Mouse (Mus musculus): Measurements from ENCODE around the gene Hmgn3. TPM values are rescaled to one million over a fixed set of nuclear protein-coding genes. Genes with fewer than 3 reads are reported as not detected.

Gene Hmgn3
- total and polyA plus RNA-seq, 2 experiments from 2014 or later, result 74.6 to 213 TPM

DNA sequence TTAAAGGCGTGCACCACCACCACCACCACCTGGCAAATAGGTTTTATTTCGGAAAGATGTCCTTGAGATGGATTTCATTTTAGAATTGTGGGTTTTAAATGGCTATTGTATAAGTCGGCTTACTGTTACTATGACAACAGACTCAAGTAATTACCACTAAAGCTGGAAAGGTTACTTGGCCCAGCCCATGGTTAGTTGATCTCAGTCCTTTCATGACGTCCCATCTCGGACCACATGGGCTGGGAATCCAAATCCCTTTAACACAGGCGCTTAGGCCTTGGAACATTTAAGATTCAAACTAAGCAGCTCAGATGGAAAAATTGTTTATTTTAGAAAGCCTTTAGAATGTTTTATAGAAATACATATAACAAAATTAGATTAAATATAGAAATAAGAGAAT lies 64.2 kb downstream of the Hmgn3 start:
- no peak for TF ChIP-seq CTCF (IDR thresholded peaks at IDR 0.05; ENCODE audit: low read depth)
- peak; percentile 43; the same call in 1 of the 2 replicates for ATAC-seq
- Histone ChIP-seq H3K4me2 (ENCODE audit: low read depth) (no peak overlapping the region), H3K9me3 (ENCODE audit: low read length) (no peaks in the 10 kb centered on the region), H3K9ac (no peak overlapping the region), H3K27me3 (ENCODE audit: insufficient read depth, low read length) (no peaks in the 10 kb centered on the region), H3K36me3 (ENCODE audit: insufficient read depth) (no peaks in the 10 kb centered on the region), H3K4me1 (ENCODE audit: insufficient read depth) (no peaks in the 10 kb centered on the region), H3K4me3 (ENCODE audit: low read depth, low read length) (no peak overlapping the region), H3K27ac (ENCODE audit: low read depth, low read length) (0 out of 2 replicates have a peak overlapping the region, but pooled peaks have one; percentile 15)
- no peak for DNase-seq
- 48% methylated on average over 6 of the region's 6 CpGs for WGBS

- WGBS, result 93% methylated on average over 3 of the region's 3 CpGs
- ATAC-seq (no peak), DNase-seq (no peak)
- no peak overlapping the region for H3K27ac ChIP-seq (ENCODE audit: low read depth, low read length)
- TF ChIP-seq CTCF (IDR thresholded peaks at IDR 0.05; ENCODE audit: low read depth), result no peak
- no peaks in the 10 kb centered on the region for H3K9me3 ChIP-seq (ENCODE audit: low read length)
- H3K4me3 ChIP-seq (ENCODE audit: low read depth, low read length), result no peak overlapping the region
- H3K4me2 ChIP-seq (ENCODE audit: low read depth), result no peak overlapping the region
- no peaks in the 10 kb centered on the region for H3K36me3 ChIP-seq (ENCODE audit: insufficient read depth)
- H3K27me3 ChIP-seq (ENCODE audit: insufficient read depth, low read length), result no peaks in the 10 kb centered on the region
- H3K4me1 ChIP-seq (ENCODE audit: insufficient read depth), result no peaks in the 10 kb centered on the region
- no peak overlapping the region for H3K9ac ChIP-seq
Observed at GRCm38 (mm10) chr9:83079724-83080123, 66.8 kb downstream of the Hmgn3 start.

DNA sequence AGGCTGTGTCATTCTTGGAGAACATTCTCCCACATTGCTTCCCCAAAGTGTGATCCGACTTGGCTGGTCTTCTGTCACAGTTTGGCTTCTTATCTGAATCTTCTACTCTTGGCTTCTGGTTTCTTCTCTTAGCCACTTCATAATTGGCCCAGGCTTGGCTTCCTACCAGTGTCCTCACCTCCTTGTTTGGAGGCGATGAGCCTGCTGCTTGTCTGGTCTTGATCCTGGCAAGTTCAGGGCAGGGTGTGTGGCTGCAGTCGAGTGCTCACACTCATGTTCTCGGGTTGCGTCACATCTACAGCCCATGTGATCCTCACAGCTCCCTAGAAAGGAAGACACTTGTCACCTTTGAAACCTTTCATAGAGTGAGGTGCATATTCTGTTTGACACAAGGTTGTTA lies 78.2 kb downstream of the Hmgn3 start:
- Histone ChIP-seq H3K9ac (no peak overlapping the region), H3K27me3 (ENCODE audit: insufficient read depth, low read length) (no peaks in the 10 kb centered on the region), H3K9me3 (ENCODE audit: low read length) (no peaks in the 10 kb centered on the region), H3K4me2 (ENCODE audit: low read depth) (no peak overlapping the region), H3K36me3 (ENCODE audit: insufficient read depth) (no peaks in the 10 kb centered on the region), H3K4me3 (ENCODE audit: low read depth, low read length) (no peak overlapping the region), H3K4me1 (ENCODE audit: insufficient read depth) (no peaks in the 10 kb centered on the region), H3K27ac (ENCODE audit: low read depth, low read length) (no peak overlapping the region)
- TF ChIP-seq CTCF (IDR thresholded peaks at IDR 0.05; ENCODE audit: low read depth), result no peak
- DNase-seq (no peak), ATAC-seq (no peak)
- WGBS, result 86% methylated on average over 5 of the region's 5 CpGs

GRCm38 (mm10) chr9:83061289-83061688 lies 85.2 kb downstream of the Hmgn3 start:
- WGBS, result 87% methylated on average over 11 of the region's 11 CpGs
- H3K4me2 ChIP-seq (ENCODE audit: low read depth), result no peak overlapping the region
- no peak overlapping the region for H3K27ac ChIP-seq (ENCODE audit: low read depth, low read length)
- H3K4me1 ChIP-seq (ENCODE audit: insufficient read depth), result no peaks in the 10 kb centered on the region
- H3K27me3 ChIP-seq (ENCODE audit: insufficient read depth, low read length), result no peaks in the 10 kb centered on the region
- no peak overlapping the region for H3K9ac ChIP-seq
- ATAC-seq (no peak), DNase-seq (no peak)
- H3K4me3 ChIP-seq (ENCODE audit: low read depth, low read length), result no peak overlapping the region
- H3K9me3 ChIP-seq (ENCODE audit: low read length), result no peaks in the 10 kb centered on the region
- no peak for TF ChIP-seq CTCF (IDR thresholded peaks at IDR 0.05; ENCODE audit: low read depth)
- H3K36me3 ChIP-seq (ENCODE audit: insufficient read depth), result no peaks in the 10 kb centered on the region

Other genes starting within 250 kb of the Hmgn3 start
- 59.2 and 91.2 TPM in 2 replicates for gene Phip, start 171.2 kb downstream of the Hmgn3 start, total RNA-seq (2014; rRNA removed)
- gene Phip, start 171.2 kb downstream of the Hmgn3 start, polyA plus RNA-seq (2015; fragmentation: Nextera tagmentation; extraction: Ambion mirVana), result 24.1 and 40.0 TPM in 2 replicates

All from forebrain, postnatal 0 days (tissue).